In the genomic region with DNA sequence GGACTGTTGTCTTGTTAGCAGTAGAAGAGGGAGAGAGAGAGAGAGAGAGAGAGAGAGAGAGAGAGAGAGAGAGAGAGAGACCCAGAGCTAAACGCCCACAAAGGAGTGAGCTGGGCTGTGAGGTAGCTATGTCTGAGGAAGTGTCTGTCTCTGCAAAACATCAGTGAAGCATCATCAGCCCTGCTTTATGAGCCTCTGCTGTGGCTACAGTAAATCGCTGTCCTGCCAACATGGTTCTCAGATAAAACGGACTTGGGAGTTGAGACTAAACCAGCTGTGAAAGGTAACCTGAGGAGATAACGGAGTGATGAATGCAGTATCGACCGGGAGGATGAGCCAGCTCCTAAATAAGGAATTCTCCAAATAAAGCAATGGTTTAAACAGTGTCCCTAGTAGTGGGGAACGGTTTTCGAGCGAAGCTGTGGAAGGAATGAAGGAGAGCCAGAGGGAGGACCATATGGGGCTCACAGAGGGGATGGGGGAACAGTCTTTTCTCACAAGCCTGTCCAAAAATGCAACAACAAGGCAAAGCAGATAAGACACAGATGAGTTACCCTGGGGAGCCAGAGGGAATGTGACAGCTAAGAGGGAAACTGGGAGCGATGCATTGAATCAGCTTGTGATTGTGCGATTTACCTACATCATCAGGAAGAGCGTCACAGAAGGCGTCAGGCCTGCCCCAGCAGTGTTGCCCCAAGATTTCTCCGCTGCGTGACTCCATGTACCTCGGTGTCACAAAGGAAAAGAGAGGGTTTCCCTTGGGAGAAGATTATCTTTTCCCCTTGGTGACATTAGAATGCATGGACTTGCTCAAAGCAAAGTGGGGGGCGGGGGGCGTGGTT, we compare ENCODE assay signal across 11 mouse cellular contexts. TPM values are rescaled to one million over a fixed set of nuclear protein-coding genes. Genes with fewer than 3 reads are reported as not detected.
DNase-seq lines count a peak whose midpoint lies in the region; ATAC-seq and TF ChIP-seq lines count a peak whose summit lies in the region.
"Had no signal": no experiment of that assay in that cellular context is flagged by ENCODE, and none has a peak within 500 bp of the region (broad histone marks: within the 10 kb centered on the region; RNA-seq: fewer than 3 reads in every experiment).

No protein-coding gene starts in this region.

- no peak for TF ChIP-seq CTCF in kidney, postnatal 0 days (IDR thresholded peaks at IDR 0.05; ENCODE audit: low read depth)

- no peak overlapping the region for H3K9ac ChIP-seq in forebrain, embryonic 13.5 days
- no peak overlapping the region for H3K9ac ChIP-seq in forebrain, embryonic 11.5 days (ENCODE audit: low read length)
- no peak overlapping the region for H3K9ac ChIP-seq in kidney, postnatal 0 days (ENCODE audit: low read depth, low read length)
- H3K9ac ChIP-seq: limb, embryonic 15.5 days had no signal

- ATAC-seq in forebrain, embryonic 13.5 days: peak; percentile 62
- no peak for ATAC-seq in forebrain, embryonic 11.5 days (replicated peaks; ENCODE audit: low FRiP score)
- no peak; the same call in 1 of the 2 replicates for ATAC-seq in kidney, postnatal 0 days (replicated peaks; ENCODE audit: low FRiP score, low read depth)

- H3K4me1 ChIP-seq in forebrain, embryonic 13.5 days: peaks cover 7% of the 10 kb centered on the region
- H3K4me1 ChIP-seq in forebrain, embryonic 11.5 days (replicated peaks; ENCODE audit: control insufficient read depth, insufficient read depth, low read length): no peaks in the 10 kb centered on the region
- H3K4me1 ChIP-seq in kidney, postnatal 0 days (replicated peaks; ENCODE audit: insufficient read depth, low read length): no peaks in the 10 kb centered on the region

- no peaks in the 10 kb centered on the region for H3K9me3 ChIP-seq in forebrain, embryonic 13.5 days (replicated peaks)
- H3K9me3 ChIP-seq in forebrain, embryonic 11.5 days (ENCODE audit: control insufficient read depth, low read length): no peaks in the 10 kb centered on the region
- no peaks in the 10 kb centered on the region for H3K9me3 ChIP-seq in kidney, postnatal 0 days (replicated peaks; ENCODE audit: low read length)
- H3K9me3 ChIP-seq: limb, embryonic 15.5 days had no signal

- no peaks in the 10 kb centered on the region for H3K27me3 ChIP-seq in forebrain, embryonic 13.5 days
- no peaks in the 10 kb centered on the region for H3K27me3 ChIP-seq in forebrain, embryonic 11.5 days (ENCODE audit: control insufficient read depth, insufficient read depth, low read length)
- H3K27me3 ChIP-seq in kidney, postnatal 0 days (ENCODE audit: insufficient read depth, low read length): no peaks in the 10 kb centered on the region
- H3K27me3 ChIP-seq: limb, embryonic 15.5 days had no signal

- peak overlapping the region; percentile 65 for H3K27ac ChIP-seq in forebrain, embryonic 13.5 days
- H3K27ac ChIP-seq in forebrain, embryonic 11.5 days (ENCODE audit: low read depth, low read length): no peak overlapping the region
- H3K27ac ChIP-seq in kidney, postnatal 0 days: no peak overlapping the region
- H3K27ac ChIP-seq: heart, adult 2 months; limb, embryonic 15.5 days had no signal

- no peak for DNase-seq in forebrain, embryonic 11.5 days (ENCODE audit: low spot score)
- DNase-seq in kidney, postnatal 0 days (ENCODE audit: low spot score): peak; percentile 79
- DNase-seq in kidney, postnatal 14 days: no peak
- DNase-seq in brain, embryonic 18.5 days (ENCODE audit: low read depth, low spot score): peak; percentile 51
- peak; percentile 36 to 40 for DNase-seq in left cerebral cortex, postnatal 14 days (ENCODE audit: low spot score in 2 of 2)
- DNase-seq in adrenal gland, postnatal 4 days (ENCODE audit: low spot score in 2 of 2): no peak
- no peak for DNase-seq in lung, postnatal 36 days
- DNase-seq: B cell, adult 2 months; heart, adult 2 months had no signal

- H3K4me2 ChIP-seq in forebrain, embryonic 13.5 days: no peak overlapping the region
- H3K4me2 ChIP-seq in forebrain, embryonic 11.5 days (ENCODE audit: low read depth, low read length, severe bottlenecking): no peak overlapping the region
- H3K4me2 ChIP-seq in kidney, postnatal 0 days (ENCODE audit: low read length): no peak overlapping the region
- H3K4me2 ChIP-seq: limb, embryonic 15.5 days had no signal

- H3K36me3 ChIP-seq in forebrain, embryonic 13.5 days (ENCODE audit: poor library complexity, severe bottlenecking): no peaks in the 10 kb centered on the region
- H3K36me3 ChIP-seq in forebrain, embryonic 11.5 days (ENCODE audit: control insufficient read depth, insufficient read depth, low read length): no peaks in the 10 kb centered on the region
- no peaks in the 10 kb centered on the region for H3K36me3 ChIP-seq in kidney, postnatal 0 days (ENCODE audit: insufficient read depth, low read length)
- H3K36me3 ChIP-seq: limb, embryonic 15.5 days had no signal

- no peak overlapping the region for H3K4me3 ChIP-seq in forebrain, embryonic 13.5 days
- no peak overlapping the region for H3K4me3 ChIP-seq in forebrain, embryonic 11.5 days (ENCODE audit: low read depth, low read length)
- no peak overlapping the region for H3K4me3 ChIP-seq in kidney, postnatal 0 days (replicated peaks; ENCODE audit: low read depth, low read length)
- H3K4me3 ChIP-seq: heart, adult 2 months; limb, embryonic 15.5 days had no signal

- intact Hi-C loops in left cerebral cortex, postnatal 14 days (cut with DNase I): loop anchor here (10.0 kb wide), 1 partner anchor 386 kb away; no protein-coding TSS in a partner anchor

- WGBS in forebrain, embryonic 13.5 days: 81% methylated on average over 18 of the region's 18 CpGs
- WGBS in forebrain, embryonic 11.5 days: 86% methylated on average over 18 of the region's 18 CpGs
- 53% methylated on average over 18 of the region's 18 CpGs for WGBS in kidney, postnatal 0 days

RNA-seq across cellular contexts. Expression of a gene that starts 53.8 kb away (rescaled TPM):
- 11.5 and 12.3 TPM in 2 replicates for polyA plus RNA-seq in forebrain, embryonic 13.5 days (2015; fragmentation: Nextera tagmentation; extraction: Ambion mirVana)
- 15.4 and 17.5 TPM in 2 replicates for polyA plus RNA-seq in forebrain, embryonic 11.5 days (2014; fragmentation: Nextera tagmentation; extraction: Ambion mirVana)
- polyA plus RNA-seq in kidney, postnatal 0 days (2015; fragmentation: Nextera tagmentation; extraction: Ambion mirVana): 15.0 and 15.6 TPM in 2 replicates
- 1 to 10 TPM; 4.2 to 6.1 TPM for total RNA-seq in left cerebral cortex, postnatal 14 days (2021)
- total RNA-seq in adrenal gland, postnatal 4 days (2021): 10 to 100 TPM; 17.4 to 19.2 TPM

Comparison
In these comparisons a context has a peak if more than half of its experiments do, and no peak if none do; other contexts are left out.
1. DNase-seq: peak in kidney, postnatal 0 days (single experiment), brain, embryonic 18.5 days (single experiment) and left cerebral cortex, postnatal 14 days (2 of 2); none in forebrain, embryonic 11.5 days (single experiment), kidney, postnatal 14 days (single experiment), adrenal gland, postnatal 4 days (0 of 2) and lung, postnatal 36 days (single experiment).